Mouse (Mus musculus): ENCODE measurements at regions not wholly inside any gene's neighbourhood (a gene's known extent, or its start where the extent isn't known, plus 50 kb on each side); places are given as distances from the start of the nearest gene placed in this dataset.

DNA sequence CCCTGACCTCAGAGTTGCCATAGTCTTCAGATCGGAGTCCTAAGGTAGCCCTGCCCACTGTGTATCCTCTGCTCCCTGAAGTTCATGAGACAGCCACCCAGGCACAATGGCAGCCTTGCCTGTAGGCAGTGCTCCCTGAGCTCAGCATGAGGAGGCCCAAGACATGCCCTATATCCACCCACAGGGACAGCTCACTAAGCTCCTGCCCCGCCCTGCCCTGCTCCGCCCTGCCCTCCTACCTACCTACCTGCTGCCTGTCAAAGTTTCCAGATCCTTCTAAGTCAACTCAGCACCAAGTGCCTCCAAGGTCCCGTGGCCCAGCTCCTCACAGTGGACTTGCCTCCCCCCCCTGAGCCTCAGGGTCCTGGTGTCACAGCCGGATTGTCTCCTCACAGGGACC, 168.9 kb downstream of the Bcl11b start:
- DNase-seq (ENCODE audit: low spot score) = no peak

DNA sequence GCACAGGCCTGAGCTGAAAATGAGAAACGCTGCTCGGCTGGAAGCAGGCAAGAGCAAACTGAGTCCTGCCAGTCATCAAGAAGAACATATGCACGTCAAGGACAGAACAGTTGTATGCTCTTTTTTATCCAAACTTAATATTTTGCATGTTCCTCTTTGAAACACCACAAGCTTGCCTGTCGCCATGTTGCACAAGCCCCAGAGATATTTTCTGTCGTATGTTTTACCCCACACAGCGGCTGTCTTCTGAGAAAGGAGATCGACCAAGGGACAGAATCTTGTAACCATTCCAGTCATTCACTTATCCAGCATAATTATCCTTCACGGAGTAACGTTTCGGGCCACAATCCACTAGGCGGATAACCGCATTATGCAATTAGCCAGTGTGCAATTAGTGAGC, 165.7 kb downstream of the Bcl11b start:
- DNase-seq (ENCODE audit: low spot score) = no peak

DNA sequence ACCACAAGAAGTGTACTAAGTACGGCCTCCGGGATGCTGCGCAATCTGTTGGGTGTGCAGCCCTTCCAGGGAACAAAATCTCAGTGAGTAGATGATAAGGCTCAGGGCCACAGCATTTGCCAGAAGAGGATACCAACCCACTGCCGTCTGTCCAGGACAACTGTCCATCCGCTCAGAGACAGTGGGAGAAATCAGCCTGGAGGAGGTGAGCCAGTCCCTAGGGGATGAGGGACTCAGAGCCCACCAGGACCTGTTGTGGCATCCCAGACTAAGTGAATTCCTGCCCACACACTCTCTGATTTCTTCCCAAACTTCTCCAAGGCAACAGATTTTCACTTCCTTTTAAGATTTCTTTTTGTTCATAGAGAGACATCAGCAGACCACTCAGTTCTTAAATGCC, 158.8 kb downstream of the Bcl11b start:
- no peak for DNase-seq (ENCODE audit: low spot score)

DNA sequence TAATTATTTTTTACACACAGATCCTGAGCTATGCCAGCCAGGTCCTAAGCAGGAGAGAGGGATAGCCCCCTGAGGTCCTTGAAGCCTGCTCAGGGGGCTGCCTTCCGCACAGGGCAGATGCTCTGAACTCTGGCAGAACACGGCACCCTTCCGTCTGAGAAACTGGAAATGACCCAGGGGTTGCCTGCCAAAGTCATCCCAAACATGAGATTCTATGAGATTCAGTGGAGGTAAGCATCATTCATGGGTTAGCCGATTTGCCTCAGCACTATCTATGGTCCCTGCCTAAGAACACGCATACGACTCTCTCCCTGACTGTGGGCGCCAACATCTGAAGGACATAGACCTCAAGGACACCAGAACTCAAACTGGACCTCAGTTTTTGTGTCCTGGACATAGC, 152.8 kb downstream of the Bcl11b start:
- no peak for DNase-seq (ENCODE audit: low spot score)

DNA sequence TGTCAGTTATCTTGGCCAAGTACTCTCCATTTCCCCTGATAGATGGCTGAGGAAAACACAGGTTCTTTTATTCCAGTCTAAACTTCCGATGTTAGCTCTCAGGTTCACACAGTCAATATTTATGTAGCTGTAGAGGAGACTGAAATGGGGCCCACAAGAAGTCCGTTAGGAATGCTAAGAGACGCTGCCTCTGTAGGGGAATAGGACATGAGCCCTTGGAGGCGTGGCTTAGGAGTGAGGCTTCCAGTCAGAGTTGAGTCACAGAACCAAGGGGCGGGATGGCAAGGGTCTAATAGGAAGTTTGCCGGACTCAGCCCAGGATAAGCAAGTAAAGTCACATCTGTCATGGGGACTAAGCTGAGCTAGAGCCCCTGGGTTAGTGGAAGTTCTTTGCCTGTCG, 150.5 kb downstream of the Bcl11b start:
- no peak for DNase-seq (ENCODE audit: low spot score)

DNA sequence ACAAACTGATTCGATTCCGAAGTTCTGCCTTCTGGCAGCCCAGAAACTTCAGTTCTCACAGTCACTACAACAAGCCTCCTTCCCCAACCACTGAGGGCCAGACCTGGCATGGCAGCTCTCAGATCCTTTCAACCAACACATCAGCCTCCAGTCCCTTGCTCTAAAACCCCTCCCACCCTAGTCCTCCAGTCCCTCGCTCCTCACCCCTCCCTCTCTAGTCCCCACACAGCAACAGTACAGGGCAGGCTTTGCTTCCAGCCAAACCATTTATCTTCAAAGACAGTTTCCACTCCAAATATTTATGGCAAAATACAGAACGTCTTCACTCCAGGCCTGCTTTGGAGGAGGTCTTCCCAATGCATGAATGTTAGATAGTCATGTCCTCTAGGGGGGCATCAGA, 147.9 kb downstream of the Bcl11b start:
- no peak for DNase-seq (ENCODE audit: low spot score)

DNA sequence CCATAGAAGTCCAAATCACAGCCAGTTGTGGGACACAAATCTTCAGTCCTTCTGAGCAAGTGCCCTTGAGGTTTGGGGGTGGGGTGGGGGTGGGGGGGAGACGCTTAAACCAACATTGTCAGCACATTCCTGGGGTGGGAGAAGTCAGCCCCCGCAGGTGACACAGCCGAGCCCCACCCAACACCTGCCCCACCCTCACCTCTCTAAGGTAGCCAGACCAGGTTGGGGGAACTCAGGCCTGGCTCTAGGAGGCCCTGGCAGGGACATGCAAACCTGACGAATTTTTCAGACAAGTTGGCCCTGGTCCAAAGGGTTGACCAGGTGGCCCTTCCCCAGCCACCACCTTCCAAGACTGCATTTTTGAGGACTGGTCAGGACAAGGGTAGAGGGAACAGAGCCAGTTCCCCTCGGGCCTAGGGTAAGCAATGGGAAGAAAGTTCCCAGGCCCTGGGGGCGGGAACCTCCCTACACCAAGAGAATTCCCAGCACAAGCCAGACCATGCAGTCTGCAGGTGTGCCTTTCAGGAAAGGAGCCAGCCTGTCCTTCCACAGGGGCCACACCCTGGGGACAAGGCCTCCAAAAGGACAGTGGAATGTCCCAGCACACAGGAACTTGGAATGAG, 146.9 kb downstream of the Bcl11b start:
- no peak for DNase-seq (ENCODE audit: low spot score)

DNA sequence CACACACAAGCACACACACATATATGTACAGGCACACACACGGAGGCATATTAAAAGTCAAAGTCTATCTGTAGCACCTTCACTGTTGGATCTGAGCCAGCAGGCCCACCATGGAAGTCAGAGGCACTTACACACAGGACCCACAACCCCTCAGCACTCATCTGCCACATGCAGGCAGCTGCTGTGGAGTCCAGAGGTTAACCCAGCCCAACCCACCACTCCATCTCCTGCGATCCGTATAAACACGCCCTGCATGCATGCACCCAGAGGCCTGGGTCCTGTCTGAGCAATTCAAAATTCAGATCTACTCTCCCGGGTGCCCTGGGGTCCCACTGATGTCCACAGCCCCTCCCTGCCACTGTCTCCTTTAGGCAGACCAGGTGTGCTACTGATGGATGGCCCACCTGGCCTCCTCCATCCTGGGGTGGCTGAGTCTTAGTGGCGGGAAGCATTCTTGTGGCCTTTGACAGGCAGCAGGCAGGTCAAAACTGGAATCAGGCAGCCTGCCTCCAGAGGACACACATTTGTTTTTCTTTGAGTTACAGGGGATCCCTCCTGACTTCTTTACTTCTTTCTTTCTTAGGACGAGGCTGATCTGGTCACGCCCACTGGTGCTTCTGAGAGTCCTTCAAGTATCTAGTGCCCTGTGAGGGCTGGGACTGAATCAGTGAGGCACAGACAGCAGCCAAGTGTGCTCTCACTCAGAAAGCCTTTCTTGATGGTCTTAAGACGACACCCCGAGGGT, 144.7 kb downstream of the Bcl11b start:
- no peak for DNase-seq (ENCODE audit: low spot score)

DNA sequence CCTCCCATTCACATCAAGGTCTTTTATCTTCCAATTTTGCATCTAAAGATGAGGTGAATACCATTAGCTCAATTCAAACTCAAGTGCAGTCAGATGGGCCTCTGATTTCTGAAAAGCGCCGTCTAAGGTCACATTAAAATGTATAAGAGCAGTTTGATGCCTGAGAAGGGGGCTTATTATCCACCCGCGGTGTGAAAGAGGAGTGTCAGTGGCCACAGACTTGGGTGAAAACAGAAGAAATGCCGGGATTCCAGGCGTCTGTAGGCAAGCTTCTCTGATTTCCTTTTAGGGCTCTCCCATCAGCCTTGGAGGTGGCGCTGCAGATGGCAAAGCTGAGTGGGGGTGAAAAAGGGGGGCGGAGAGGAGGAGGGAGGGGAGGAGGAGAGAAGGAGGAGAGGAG, 143.7 kb downstream of the Bcl11b start:
- no peak for DNase-seq (ENCODE audit: low spot score)

DNA sequence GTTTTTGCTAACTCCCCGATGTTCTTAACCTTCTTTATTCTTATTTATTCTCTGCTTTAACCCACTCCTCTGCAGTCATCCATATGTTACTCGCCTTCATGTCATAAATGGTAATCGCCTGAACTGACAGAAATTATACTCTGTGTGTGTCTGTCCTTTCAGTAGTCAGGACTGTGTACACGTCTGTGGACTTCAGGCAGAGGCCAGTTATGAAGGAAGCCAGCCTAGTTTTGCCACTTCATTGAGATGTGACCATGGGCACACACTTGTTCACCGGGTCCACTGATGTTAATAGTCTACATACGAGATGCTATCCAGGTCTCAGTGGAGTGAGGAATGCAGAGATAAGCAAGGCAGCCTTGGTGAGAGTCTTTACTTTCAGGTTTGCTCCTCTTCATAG, 143.0 kb downstream of the Bcl11b start:
- no peak for DNase-seq (ENCODE audit: low spot score)

All from ovary, adult 18-20 months (tissue).